In genomic region chr13:111787857-111788619, GRCm38 (mm10) we compare ENCODE assay signal across 9 mouse cellular contexts. TPM values are rescaled to one million over a fixed set of nuclear protein-coding genes. Genes with fewer than 3 reads are reported as not detected.
DNase-seq lines count a peak whose midpoint lies in the region; ATAC-seq and TF ChIP-seq lines count a peak whose summit lies in the region.
"Had no signal": no experiment of that assay in that cellular context is flagged by ENCODE, and none has a peak within 500 bp of the region (broad histone marks: within the 10 kb centered on the region; RNA-seq: fewer than 3 reads in every experiment).

No protein-coding gene starts in this region.

- peak; percentile 54 for ATAC-seq in forebrain, embryonic 16.5 days
- peak; percentile 66 for ATAC-seq in liver, postnatal 0 days
- peak; percentile 44 for ATAC-seq in neural tube, embryonic 13.5 days (ENCODE audit: low read depth)
- peak; percentile 60 for ATAC-seq in stomach, postnatal 0 days (ENCODE audit: low FRiP score, low TSS enrichment)

- peak; percentile 80 for TF ChIP-seq CTCF in liver, postnatal 0 days (IDR thresholded peaks at IDR 0.05; ENCODE audit: low read depth)
- peak; percentile 84 for TF ChIP-seq CTCF in stomach, postnatal 0 days (IDR thresholded peaks at IDR 0.05; ENCODE audit: low read depth)

- H3K27me3 ChIP-seq in forebrain, embryonic 16.5 days (replicated peaks; ENCODE audit: control insufficient read depth, insufficient read depth, low read length) = no peaks in the 10 kb centered on the region
- no peaks in the 10 kb centered on the region for H3K27me3 ChIP-seq in liver, postnatal 0 days (ENCODE audit: insufficient read depth, low read length)
- no peaks in the 10 kb centered on the region for H3K27me3 ChIP-seq in neural tube, embryonic 13.5 days
- H3K27me3 ChIP-seq in stomach, postnatal 0 days (ENCODE audit: control insufficient read depth, insufficient read depth, low read length) = no peaks in the 10 kb centered on the region

- DNase-seq in ES-CJ7 (ENCODE audit: low read depth, low spot score) = peak; percentile 71
- peak; percentile 73 for DNase-seq in cerebellum, adult 11-12 months
- peak; percentile 88 for DNase-seq in heart, postnatal 36 days
- peak; percentile 82 for DNase-seq in layer of hippocampus, adult 11-12 months (ENCODE audit: low spot score)
- peak; percentile 86 for DNase-seq in liver, postnatal 0 days
- DNase-seq in stomach, postnatal 0 days (ENCODE audit: low spot score) = peak; percentile 84

- H3K36me3 ChIP-seq in forebrain, embryonic 16.5 days (ENCODE audit: control insufficient read depth, insufficient read depth) = no peaks in the 10 kb centered on the region
- H3K36me3 ChIP-seq in liver, postnatal 0 days (replicated peaks; ENCODE audit: insufficient read depth, low read length) = peaks cover 11% of the 10 kb centered on the region
- H3K36me3 ChIP-seq in neural tube, embryonic 13.5 days = no peaks in the 10 kb centered on the region
- no peaks in the 10 kb centered on the region for H3K36me3 ChIP-seq in stomach, postnatal 0 days (ENCODE audit: control insufficient read depth, insufficient read depth, low read length)

- no peak overlapping the region for H3K4me3 ChIP-seq in forebrain, embryonic 16.5 days (replicated peaks; ENCODE audit: low read length)
- no peak overlapping the region for H3K4me3 ChIP-seq in liver, postnatal 0 days (ENCODE audit: low read depth, low read length)
- H3K4me3 ChIP-seq in neural tube, embryonic 13.5 days = no peak overlapping the region
- no peak overlapping the region for H3K4me3 ChIP-seq in stomach, postnatal 0 days (ENCODE audit: low read depth, low read length)
- H3K4me3 ChIP-seq: erythroblast, embryonic 14.5 days had no signal

- no peak overlapping the region for H3K27ac ChIP-seq in forebrain, embryonic 16.5 days (ENCODE audit: low read length)
- H3K27ac ChIP-seq in liver, postnatal 0 days (ENCODE audit: low read depth) = peak overlapping the region; percentile 24; the same call in 1 of the 2 replicates
- no peak overlapping the region for H3K27ac ChIP-seq in neural tube, embryonic 13.5 days (replicated peaks)
- H3K27ac ChIP-seq in stomach, postnatal 0 days (replicated peaks) = peak overlapping the region; percentile 49; the same call in 1 of the 2 replicates

- peak; percentile 40; the same call in 1 of the 2 replicates for TF ChIP-seq EP300 in liver, postnatal 0 days (IDR thresholded peaks at IDR 0.05; ENCODE audit: low read depth)
- TF ChIP-seq EP300 in stomach, postnatal 0 days (optimal IDR thresholded peaks at IDR 0.05) = no peak

- H3K4me1 ChIP-seq in forebrain, embryonic 16.5 days (replicated peaks; ENCODE audit: control insufficient read depth, insufficient read depth, low read length) = peaks cover 17% of the 10 kb centered on the region
- H3K4me1 ChIP-seq in liver, postnatal 0 days (ENCODE audit: insufficient read depth) = peaks cover 45% of the 10 kb centered on the region
- peaks cover 52% of the 10 kb centered on the region for H3K4me1 ChIP-seq in neural tube, embryonic 13.5 days (replicated peaks)
- peaks cover 15% of the 10 kb centered on the region for H3K4me1 ChIP-seq in stomach, postnatal 0 days (replicated peaks; ENCODE audit: control insufficient read depth, insufficient read depth)

- no peak overlapping the region for H3K4me2 ChIP-seq in forebrain, embryonic 16.5 days (ENCODE audit: low read length)
- peak overlapping the region; percentile 54 for H3K4me2 ChIP-seq in liver, postnatal 0 days (ENCODE audit: low read depth, low read length)
- H3K4me2 ChIP-seq in neural tube, embryonic 13.5 days = peak overlapping the region; percentile 14; the same call in 1 of the 2 replicates
- H3K4me2 ChIP-seq in stomach, postnatal 0 days (replicated peaks; ENCODE audit: low read depth) = peak overlapping the region; percentile 43

- H3K9ac ChIP-seq in forebrain, embryonic 16.5 days (replicated peaks; ENCODE audit: low read depth, low read length) = no peak overlapping the region
- H3K9ac ChIP-seq in liver, postnatal 0 days (replicated peaks) = peak overlapping the region; percentile 39; the same call in 1 of the 2 replicates
- H3K9ac ChIP-seq in neural tube, embryonic 13.5 days = no peak overlapping the region
- no peak overlapping the region for H3K9ac ChIP-seq in stomach, postnatal 0 days (ENCODE audit: low read length)

- no peaks in the 10 kb centered on the region for H3K9me3 ChIP-seq in forebrain, embryonic 16.5 days (ENCODE audit: control insufficient read depth, low read length)
- H3K9me3 ChIP-seq in liver, postnatal 0 days (ENCODE audit: low read length) = no peaks in the 10 kb centered on the region
- no peaks in the 10 kb centered on the region for H3K9me3 ChIP-seq in neural tube, embryonic 13.5 days
- no peaks in the 10 kb centered on the region for H3K9me3 ChIP-seq in stomach, postnatal 0 days (ENCODE audit: control insufficient read depth, low read length)

- WGBS in forebrain, embryonic 16.5 days = 34% methylated on average over 18 of the region's 18 CpGs
- 29% methylated on average over 18 of the region's 18 CpGs for WGBS in liver, postnatal 0 days (ENCODE audit: insufficient replicate concordance)
- 33% methylated on average over 18 of the region's 18 CpGs for WGBS in neural tube, embryonic 13.5 days
- WGBS in stomach, postnatal 0 days = 19% methylated on average over 18 of the region's 18 CpGs

- intact Hi-C loops in heart, postnatal 36 days (cut with DNase I) = loop anchor here (1.0 to 5.0 kb wide), 3 partner anchors 294 to 471 kb away; no protein-coding TSS in a partner anchor

RNA-seq across cellular contexts. Expression of gene Map3k1, which starts 20.8 kb away (rescaled TPM):
- polyA plus RNA-seq in forebrain, embryonic 16.5 days (2015; fragmentation: Nextera tagmentation; extraction: Ambion mirVana) = 10.4 and 10.7 TPM in 2 replicates
- total RNA-seq in heart, postnatal 36 days (2021) = 10 to 100 TPM; 25.9 to 27.9 TPM
- polyA plus RNA-seq in liver, postnatal 0 days (2015; fragmentation: Nextera tagmentation; extraction: Ambion mirVana) = 10.8 and 11.5 TPM in 2 replicates
- polyA plus RNA-seq in neural tube, embryonic 13.5 days (2015; fragmentation: Nextera tagmentation; extraction: Ambion mirVana) = 12.2 and 14.3 TPM in 2 replicates
- 12.9 and 13.3 TPM in 2 replicates for polyA plus RNA-seq in stomach, postnatal 0 days (2015; fragmentation: Nextera tagmentation; extraction: Ambion mirVana)

Comparison
In these comparisons a context has a peak if more than half of its experiments do, and no peak if none do; other contexts are left out.
1. H3K27ac ChIP-seq: peak in liver, postnatal 0 days (single experiment) and stomach, postnatal 0 days (single experiment); none in forebrain, embryonic 16.5 days (single experiment) and neural tube, embryonic 13.5 days (single experiment).
2. Peak in every context shown above with its lines, with median percentiles within 50 percentile points of each other: DNase-seq and ATAC-seq.